Mouse (Mus musculus): ENCODE data around the gene Amacr. TPM values are rescaled to one million over a fixed set of nuclear protein-coding genes. Genes with fewer than 3 reads are reported as not detected.

Gene Amacr
- 2.7 to 3.7 TPM in 2 of 3 replicates, not detected in the other for total RNA-seq (2017)

DNA sequence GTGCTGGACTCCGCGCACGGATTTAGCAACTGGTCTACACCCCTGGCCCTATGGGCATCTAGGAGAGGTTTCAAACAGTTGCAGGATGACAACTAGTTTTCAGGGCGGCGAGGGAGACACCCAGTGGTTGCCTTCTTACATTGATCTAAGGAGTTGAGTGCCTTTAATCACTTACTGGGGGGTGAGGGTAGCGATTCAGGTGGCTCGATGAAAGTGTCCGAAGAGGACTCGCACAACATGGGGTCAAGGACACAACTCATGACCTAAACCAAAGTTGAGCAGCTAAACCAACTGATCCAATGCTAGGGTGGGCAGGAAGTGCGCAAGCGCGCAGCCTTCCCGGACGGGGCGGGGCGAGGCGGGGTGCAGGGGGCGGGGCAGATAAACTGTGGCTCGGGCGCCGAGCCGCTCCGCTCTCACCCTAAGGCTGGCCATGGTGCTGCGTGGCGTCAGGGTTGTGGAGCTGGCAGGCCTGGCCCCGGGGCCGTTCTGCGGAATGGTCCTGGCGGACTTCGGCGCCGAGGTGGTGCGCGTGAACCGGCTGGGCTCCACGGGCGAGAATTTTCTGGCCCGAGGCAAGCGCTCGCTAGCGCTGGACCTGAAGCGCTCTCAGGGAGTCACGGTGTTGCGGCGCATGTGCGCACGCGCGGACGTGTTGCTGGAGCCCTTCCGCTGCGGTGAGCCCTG, at the start of gene Amacr:
Amacr (plus strand) TSS at position 380 of the 687 bp plus-strand sequence.
- peak; percentile 80 for ATAC-seq (replicated peaks; ENCODE audit: insufficient number of reproducible peaks, low FRiP score, low TSS enrichment, poor library complexity, severe bottlenecking)

- no peak for ATAC-seq (replicated peaks; ENCODE audit: insufficient number of reproducible peaks, low FRiP score, low TSS enrichment, poor library complexity, severe bottlenecking)
Observed at GRCm38 (mm10) chr15:10933930-10934329, 47.6 kb upstream of the Amacr start.

DNA sequence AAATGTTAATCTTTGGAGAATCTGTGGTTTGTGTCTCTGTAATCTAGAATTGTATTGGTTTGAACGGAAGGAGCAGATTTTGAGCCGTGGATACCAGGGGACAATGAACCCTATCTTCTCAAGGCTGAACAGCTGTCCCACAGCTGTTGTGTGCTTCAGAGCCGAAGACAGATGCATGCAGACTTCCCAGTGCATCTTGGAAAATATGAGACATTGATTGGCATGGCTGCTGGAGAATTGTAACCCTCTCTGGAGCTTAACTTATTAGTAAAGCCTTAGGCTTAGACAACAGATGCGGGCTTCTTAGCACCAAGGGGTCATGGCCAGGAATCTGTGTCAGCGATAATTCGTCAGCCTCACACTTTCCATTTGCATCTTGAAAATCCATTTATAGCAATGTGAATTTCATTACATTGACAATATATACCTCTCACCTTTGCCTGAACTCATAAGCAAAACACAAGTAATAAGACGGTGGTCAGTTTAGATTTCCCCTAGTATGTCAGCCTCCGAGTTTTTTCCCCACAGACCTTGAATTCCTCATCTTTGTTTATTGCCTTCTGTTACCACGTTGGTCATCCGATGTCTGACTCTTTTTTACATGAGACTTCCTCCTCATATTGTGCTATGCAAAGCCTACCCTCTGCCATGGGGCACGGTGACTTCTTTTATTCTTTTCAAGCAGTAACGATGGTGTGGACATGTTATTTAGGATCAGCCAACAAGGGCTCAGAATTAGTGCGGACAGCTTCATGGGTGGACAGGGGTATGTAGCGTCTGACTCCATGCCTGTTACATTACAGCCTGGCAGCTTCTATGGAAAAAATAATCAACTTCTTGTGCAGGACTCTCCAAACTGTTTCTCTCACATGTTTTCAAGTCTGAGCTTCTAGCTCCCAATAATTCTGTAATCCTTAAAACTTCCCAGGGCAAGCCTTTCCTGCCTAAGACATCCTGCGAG, 41.1 kb upstream of the Amacr start:
- ATAC-seq (replicated peaks; ENCODE audit: insufficient number of reproducible peaks, low FRiP score, low TSS enrichment, poor library complexity, severe bottlenecking) = no peak

DNA sequence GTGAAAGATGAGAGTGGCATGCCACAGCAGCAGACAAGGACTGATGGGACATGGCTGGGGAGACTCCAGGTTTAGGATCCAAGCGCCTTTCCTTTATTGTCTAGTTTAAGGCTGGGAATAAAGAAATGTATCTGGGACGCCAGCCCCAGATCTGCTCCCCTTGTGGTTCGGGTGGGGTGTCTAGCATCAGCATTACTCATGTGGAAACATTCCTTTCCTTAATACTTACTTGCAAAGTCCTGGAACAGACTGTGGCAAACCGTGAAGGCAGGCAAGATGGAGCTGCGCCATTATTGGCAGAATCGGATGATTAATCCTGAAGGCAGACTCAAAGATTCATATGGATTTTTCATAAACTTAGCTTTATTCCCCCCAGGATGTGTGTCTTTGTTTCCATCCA, 39.7 kb upstream of the Amacr start:
- ATAC-seq (replicated peaks; ENCODE audit: insufficient number of reproducible peaks, low FRiP score, low TSS enrichment, poor library complexity, severe bottlenecking) = no peak

DNA sequence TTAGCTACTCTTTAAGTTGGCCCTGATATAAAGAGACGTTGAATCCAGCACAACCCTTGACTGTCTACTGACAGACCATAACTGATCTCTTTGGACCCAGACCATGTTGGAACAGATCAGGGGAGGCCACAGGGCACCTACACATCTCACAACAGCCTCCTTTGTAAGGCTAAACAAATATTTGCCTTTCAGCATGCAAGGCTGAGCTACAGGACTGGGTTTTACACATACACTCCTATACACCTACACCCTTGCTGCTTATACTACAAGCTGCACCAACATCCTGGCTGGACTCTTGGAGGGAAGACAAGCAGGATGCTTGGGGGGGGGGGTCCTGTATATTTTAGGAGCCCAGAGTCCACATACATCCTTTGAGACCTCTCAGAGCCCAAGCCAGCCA, 33.7 kb upstream of the Amacr start:
- no peak for ATAC-seq (replicated peaks; ENCODE audit: insufficient number of reproducible peaks, low FRiP score, low TSS enrichment, poor library complexity, severe bottlenecking)

DNA sequence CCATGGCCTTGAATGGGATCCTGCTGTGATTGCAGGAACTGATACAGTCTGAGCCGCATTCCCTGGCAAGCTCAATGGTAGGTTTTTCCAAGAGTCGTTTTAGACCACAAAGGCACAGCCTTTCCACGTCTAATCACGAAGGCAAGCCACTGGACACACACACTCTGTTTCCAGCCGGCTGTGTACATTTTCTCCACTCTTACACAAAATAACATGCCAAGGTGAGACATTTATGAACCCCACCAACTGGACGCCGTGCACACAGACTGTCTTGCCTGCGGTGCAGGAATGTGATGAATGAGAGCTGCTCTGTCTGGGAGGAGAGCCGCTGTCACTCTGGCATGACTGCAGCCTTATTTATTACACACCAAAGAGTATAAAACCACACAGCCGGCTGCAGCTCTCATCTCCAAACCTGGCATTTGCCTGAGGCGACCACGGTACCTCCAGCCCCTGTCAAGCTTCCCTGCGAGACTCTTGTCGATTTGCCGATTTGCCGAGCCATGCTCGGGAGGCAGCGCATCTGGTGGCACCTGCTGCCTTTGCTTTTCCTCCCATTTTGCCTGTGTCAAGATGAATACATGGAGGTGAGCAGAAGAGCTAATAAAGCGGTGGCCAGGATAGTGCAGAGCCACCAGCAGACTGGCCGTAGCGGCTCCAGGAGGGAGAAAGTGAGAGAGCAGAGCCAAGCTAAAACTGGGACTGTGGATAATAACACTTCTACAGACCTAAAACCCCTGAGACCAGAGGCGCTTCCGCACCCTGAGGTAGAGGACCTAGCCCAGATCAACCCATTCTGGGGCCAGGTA, 29.4 kb upstream of the Amacr start, which contains the start of gene C1qtnf3:
C1qtnf3 (plus strand) TSS at position 382 of the 809 bp plus-strand sequence.
- ATAC-seq (replicated peaks; ENCODE audit: insufficient number of reproducible peaks, low FRiP score, low TSS enrichment, poor library complexity, severe bottlenecking) = no peak

DNA sequence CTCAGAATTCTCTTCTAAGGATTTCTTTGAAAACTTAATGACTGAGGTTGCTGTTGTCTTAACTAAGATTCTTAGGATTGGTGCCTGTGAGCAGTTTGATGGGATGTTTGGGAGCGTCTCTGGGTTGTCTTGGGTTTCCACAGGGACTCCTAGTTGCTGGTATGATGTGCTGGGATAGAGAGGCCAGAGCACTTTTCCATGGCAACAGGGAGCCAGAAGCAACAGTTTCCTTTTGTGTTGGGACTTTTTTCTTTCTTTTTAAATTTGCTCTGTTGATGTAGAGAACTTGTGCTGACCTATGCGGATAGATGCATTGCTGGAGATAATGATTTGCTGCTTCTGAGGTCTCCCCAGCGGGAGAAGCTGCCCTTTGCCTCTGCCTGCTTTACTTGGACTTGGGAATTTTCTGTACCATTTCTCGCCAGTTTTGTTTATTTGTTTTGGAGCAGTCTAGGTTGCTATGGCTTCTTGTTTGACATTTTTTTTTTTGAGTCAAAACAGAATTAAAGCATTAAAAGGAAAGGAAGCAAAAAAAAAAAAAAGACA, 28.7 kb upstream of the Amacr start:
- ATAC-seq (replicated peaks; ENCODE audit: insufficient number of reproducible peaks, low FRiP score, low TSS enrichment, poor library complexity, severe bottlenecking) = no peak

GRCm38 (mm10) chr15:10953465-10953864, 28.1 kb upstream of the Amacr start:
- no peak for ATAC-seq (replicated peaks; ENCODE audit: insufficient number of reproducible peaks, low FRiP score, low TSS enrichment, poor library complexity, severe bottlenecking)

DNA sequence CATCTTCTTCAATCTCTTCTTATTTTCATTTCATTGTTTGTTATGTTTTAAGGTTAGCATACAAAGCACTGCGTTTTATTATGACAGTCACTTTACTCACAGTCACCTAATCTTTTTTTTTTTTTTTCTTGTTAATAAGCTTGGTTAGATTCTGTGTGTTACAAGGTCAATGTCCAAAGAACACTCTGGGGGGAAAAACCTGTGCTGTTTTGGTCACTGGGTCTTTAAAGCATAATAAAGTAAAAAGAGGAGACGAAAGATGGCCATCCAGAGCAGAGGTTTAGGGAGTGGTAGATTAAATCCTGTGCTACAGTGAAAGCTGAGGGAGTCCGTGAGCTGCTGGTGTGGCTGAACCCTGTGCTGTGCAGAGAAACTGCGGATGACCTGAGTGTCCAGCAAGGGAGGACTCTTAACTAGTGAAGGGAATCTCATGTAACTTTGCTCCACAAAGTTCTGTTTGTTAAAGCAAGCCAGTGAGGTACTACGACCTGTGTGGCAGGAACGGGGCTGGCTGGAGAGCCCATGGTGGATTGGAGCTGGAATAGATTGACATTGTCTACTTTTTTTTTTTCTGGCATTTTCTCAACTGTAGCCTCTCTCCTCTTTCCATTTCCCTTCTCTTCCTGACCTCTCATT, 27.1 kb upstream of the Amacr start:
- ATAC-seq (replicated peaks; ENCODE audit: insufficient number of reproducible peaks, low FRiP score, low TSS enrichment, poor library complexity, severe bottlenecking) = no peak

- ATAC-seq (replicated peaks; ENCODE audit: insufficient number of reproducible peaks, low FRiP score, low TSS enrichment, poor library complexity, severe bottlenecking) = no peak
Observed at GRCm38 (mm10) chr15:10955156-10955555, 26.4 kb upstream of the Amacr start.

- no peak for ATAC-seq (replicated peaks; ENCODE audit: insufficient number of reproducible peaks, low FRiP score, low TSS enrichment, poor library complexity, severe bottlenecking)
Observed at GRCm38 (mm10) chr15:10956706-10957105, 24.9 kb upstream of the Amacr start.

DNA sequence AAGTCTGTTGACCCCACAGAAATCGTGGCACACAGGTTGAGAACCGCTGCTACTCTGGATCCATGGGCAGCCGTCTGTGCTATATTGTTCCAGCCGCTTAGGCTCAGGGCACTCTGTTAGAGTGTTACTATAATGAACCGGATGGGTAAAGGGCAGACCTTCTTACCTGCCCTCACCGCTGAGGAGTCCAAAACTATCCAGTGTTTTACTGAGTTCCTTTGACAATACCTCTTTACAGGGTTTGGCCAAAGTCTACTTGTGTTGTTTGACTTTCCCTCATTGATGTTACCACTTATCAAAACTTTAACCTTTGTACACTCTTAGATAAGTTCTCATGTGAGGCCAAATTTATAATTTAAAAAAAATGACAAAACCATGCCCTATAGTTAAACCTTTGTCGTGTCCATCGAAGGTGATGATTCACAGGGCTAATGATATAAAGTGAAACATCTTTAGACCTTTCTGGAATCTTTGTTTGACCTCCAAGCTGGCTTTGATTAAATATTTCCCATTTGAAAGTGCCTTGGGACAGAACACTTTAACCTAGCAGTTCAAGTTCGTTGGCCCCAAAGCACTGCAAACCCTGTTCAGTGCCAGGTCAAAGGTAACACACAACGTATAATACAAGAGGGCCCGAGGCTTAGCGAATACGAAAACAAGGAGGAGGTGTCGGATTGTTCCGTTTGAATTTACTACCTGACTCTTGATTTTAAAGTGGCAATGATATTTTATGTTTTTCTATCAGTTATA, 22.1 kb upstream of the Amacr start:
- ATAC-seq (replicated peaks; ENCODE audit: insufficient number of reproducible peaks, low FRiP score, low TSS enrichment, poor library complexity, severe bottlenecking) = no peak

DNA sequence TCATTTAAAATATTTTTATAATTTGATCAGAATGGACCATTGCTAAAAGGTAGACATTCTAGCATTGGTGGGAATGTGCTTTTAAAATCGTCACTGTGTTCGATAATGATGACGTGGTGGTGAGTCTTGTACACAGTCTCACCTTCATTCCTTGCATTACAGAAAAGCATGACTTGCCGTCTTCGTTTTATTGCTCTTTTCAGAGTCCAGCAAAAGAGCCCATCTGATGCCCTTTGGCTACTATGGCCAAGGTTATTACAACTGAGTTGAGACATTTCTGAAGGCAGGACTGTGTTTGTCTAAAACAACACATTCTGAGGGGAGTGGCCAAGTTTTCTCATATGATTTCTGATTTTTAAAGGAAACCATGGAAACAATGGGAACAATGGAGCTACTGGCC, 21.3 kb upstream of the Amacr start:
- no peak for ATAC-seq (replicated peaks; ENCODE audit: insufficient number of reproducible peaks, low FRiP score, low TSS enrichment, poor library complexity, severe bottlenecking)

DNA sequence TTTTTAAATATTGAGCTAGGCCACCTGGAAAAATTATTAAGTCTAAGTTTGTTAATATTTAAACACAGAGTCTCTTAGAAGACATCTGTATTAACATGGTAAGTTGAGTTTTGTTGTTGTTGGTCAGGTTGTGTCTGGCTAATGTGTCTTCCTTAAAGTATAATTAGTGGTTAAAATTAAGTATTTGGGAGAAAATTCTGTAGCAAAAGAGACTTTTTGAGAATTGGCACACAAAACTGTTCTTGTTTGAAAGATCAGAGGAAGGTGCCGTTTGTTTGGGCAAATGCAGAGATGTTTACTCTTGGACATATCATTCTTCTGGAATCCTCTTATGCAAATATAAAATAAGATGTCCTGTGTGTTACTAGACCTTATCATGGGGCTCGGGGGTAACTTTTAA, 19.0 kb upstream of the Amacr start:
- no peak for ATAC-seq (replicated peaks; ENCODE audit: insufficient number of reproducible peaks, low FRiP score, low TSS enrichment, poor library complexity, severe bottlenecking)

- no peak for ATAC-seq (replicated peaks; ENCODE audit: insufficient number of reproducible peaks, low FRiP score, low TSS enrichment, poor library complexity, severe bottlenecking)
Observed at GRCm38 (mm10) chr15:10969439-10969838, 12.1 kb upstream of the Amacr start.

DNA sequence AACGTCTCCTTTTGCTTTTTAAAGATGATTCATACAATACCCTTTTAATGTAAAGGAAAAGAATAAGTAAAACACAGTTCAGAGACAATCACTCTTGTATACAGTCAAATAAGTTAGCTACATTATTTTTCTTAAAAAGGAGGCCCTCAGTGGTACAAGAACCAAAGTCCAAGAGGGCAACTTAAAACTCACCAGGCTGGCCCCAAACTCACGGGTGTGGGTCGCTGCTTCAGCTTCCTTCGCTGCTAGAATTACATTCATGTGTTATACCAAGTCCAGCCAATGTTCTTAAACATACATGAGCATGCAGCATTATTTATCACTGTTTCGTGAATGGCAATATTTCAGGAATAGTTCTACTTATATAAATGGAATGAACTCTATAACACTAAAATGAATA, 10.8 kb upstream of the Amacr start:
- no peak for ATAC-seq (replicated peaks; ENCODE audit: insufficient number of reproducible peaks, low FRiP score, low TSS enrichment, poor library complexity, severe bottlenecking)

DNA sequence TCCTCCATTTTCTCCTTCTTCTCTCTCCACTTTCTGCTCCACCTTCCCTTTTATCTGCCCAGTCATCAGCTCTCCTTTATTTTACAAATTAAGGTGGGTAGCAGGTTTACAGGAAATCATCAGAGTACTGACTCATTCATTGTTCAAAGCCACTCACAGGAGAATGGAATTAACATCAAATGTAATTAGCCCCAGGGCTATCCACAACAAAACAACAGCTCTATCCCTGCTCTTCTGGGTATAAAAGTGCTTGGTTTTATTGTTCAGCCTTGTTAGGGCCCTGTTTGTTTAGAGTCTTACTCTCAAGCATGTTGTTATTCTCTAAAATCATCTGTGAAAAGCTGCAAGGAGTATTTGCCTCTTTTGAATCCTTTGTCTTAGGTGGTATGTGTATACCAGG, 4.4 kb upstream of the Amacr start:
- no peak for ATAC-seq (replicated peaks; ENCODE audit: insufficient number of reproducible peaks, low FRiP score, low TSS enrichment, poor library complexity, severe bottlenecking)

DNA sequence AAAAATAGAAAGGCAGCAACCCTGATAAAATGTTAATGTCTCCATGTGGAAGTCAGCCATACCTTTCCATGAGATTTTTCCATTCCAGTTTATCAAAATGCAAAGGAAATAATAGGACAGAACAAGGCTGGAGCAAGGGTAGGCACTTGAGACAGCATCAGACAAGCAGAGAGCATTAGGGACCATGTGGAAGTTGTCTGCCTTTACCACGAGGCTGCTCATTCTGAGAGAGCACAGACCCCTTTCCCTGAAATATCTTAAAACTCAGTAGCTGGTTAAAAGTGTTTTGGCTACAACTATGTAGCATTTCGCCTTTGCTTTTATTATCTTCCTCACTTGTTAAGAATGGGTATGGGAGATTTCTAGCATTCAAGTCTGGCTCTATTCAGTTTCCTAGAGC, 844 bp upstream of the Amacr start:
- no peak for ATAC-seq (replicated peaks; ENCODE audit: insufficient number of reproducible peaks, low FRiP score, low TSS enrichment, poor library complexity, severe bottlenecking)
